Mouse (Mus musculus) liver, postnatal 0 days (tissue): ENCODE data around the gene A530064D06Rik.

Experiments used
- CTCF ChIP-seq: sonication (generic); IDR thresholded peaks from 2 replicates; pipeline ENCODE4 v1.5.1; 2016; ENCODE audit warnings: antibody characterized with exemption, low read depth
- EP300 ChIP-seq: IDR thresholded peaks from 2 replicates; pipeline ENCODE4 v1.6.1; 2016; ENCODE audit warnings: antibody characterized with exemption, low read depth, mild to moderate bottlenecking

GRCm38 (mm10) chr17:48146120-48146519 is 21.0 kb downstream of the A530064D06Rik start, which contains the start of gene 9830107B12Rik:
- TF ChIP-seq CTCF (no peak), EP300 (no peak)
